Mouse (Mus musculus) neural tube, embryonic 14.5 days (tissue): ENCODE measurements at regions not wholly inside any gene's neighbourhood (a gene's known extent, or its start where the extent isn't known, plus 50 kb on each side); places are given as distances from the start of the nearest gene placed in this dataset.

ENCODE experiments used
- ATAC-seq: fragments of 200-750 bp; cut with Nextera tagmentation; 2 replicates; pipeline ENCODE4 v1.8.0; 2017; ENCODE audit warnings: low read depth, mild to moderate bottlenecking, moderate TSS enrichment, moderate library complexity
- H3K27ac ChIP-seq: fragments of 300-500 bp; sonication (generic); 2 replicates; pipeline ENCODE4 v1.5.1; 2014; ENCODE audit warnings: low read depth, mild to moderate bottlenecking, control low read depth, low read length, moderate library complexity, mixed read lengths
- H3K27me3 ChIP-seq: fragments of 300-500 bp; sonication (generic); 2 replicates; pipeline ENCODE4 v1.6.1; 2014; ENCODE audit warnings: low read length; ENCODE audit not compliant: control insufficient read depth, insufficient read depth
- H3K36me3 ChIP-seq: fragments of 300-500 bp; sonication (generic); 2 replicates; pipeline ENCODE4 v1.6.1; 2014; ENCODE audit warnings: low read length, mixed read lengths; ENCODE audit not compliant: control insufficient read depth, insufficient read depth
- H3K4me1 ChIP-seq: fragments of 300-500 bp; sonication (generic); 2 replicates; pipeline ENCODE4 v1.6.1; 2014; ENCODE audit warnings: low read length; ENCODE audit not compliant: control insufficient read depth, insufficient read depth
- H3K4me2 ChIP-seq: fragments of 300-500 bp; sonication (generic); 2 replicates; pipeline ENCODE4 v1.6.1; 2014; ENCODE audit warnings: mild to moderate bottlenecking, low read depth, low read length, control low read depth
- H3K4me3 ChIP-seq: fragments of 300-500 bp; sonication (generic); 2 replicates; pipeline ENCODE4 v1.5.1; 2014; ENCODE audit warnings: low read depth, low read length, control low read depth, mixed read lengths
- H3K9ac ChIP-seq: fragments of 300-500 bp; sonication (generic); replicated peaks from 2 replicates; pipeline ENCODE4 v1.6.1; 2014; ENCODE audit warnings: low read depth, mild to moderate bottlenecking, control low read depth, low read length, mixed read lengths
- H3K9me3 ChIP-seq: fragments of 300-500 bp; sonication (generic); 2 replicates; pipeline ENCODE4 v1.6.1; 2016; ENCODE audit warnings: low read length; ENCODE audit not compliant: control insufficient read depth
- WGBS: fragments of 180-500 bp; shearing (Covaris S2); extraction: QIAGEN DNeasy Blood & Tissue Kit; methylation state at CpG from one replicate; pipeline ENCODE4 v1.1.7; 2014; 5-methylcytosine and 5-hydroxymethylcytosine counted together

DNA sequence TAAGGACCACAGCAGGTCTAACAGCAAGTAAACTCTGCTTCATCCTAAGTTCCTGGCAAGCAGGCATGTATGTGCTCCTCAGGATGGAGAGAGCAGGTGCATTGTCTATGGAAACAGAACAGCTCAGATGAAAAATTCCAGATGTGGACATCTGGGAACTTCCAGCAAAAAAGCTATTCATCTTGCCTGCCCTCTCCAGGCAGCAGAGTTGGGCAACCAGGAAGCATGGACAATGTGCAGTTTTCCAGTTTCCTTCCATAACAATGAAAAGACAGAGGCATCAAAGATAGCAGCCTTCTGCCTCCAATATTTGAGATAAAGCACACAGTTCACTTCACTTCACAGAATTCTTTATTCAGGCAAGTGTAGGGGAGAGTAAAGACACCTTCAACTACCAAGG lies 236.7 kb downstream of the Fam49a start:
- no peak overlapping the region for H3K9ac ChIP-seq
- no peak for ATAC-seq
- H3K36me3 ChIP-seq, result no peaks in the 10 kb centered on the region
- no peak overlapping the region for H3K4me3 ChIP-seq
- H3K9me3 ChIP-seq, result no peaks in the 10 kb centered on the region
- H3K27ac ChIP-seq, result no peak overlapping the region
- H3K4me2 ChIP-seq, result no peak overlapping the region
- no peaks in the 10 kb centered on the region for H3K4me1 ChIP-seq
- H3K27me3 ChIP-seq, result no peaks in the 10 kb centered on the region

DNA sequence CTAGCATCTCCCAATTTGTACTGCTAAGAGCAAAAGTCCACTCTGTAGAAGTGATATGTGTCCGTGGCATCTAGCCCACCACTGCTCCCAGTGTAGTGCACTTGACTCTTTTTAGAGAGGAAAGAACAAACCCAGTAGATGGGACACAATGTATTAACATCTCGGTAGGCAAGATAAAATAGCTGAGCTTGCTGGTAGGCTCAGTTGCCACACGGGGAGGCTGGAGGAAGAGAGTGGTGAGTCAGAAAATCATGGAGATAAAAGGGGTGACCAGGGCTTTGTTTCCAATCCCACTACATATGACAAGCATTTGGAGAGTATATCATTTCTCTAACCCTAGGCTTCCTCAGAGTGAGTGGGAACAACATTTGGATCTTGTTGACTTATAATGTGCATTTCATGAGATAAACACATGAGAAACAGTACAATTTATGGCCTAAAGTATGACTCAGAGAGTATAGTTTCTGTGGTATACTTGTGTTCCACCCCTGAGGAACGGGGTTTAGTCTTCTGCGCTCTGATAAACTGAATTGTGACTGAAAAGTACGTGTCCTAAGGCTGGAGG lies 235.4 kb downstream of the Fam49a start:
- no peak overlapping the region for H3K9ac ChIP-seq
- 86% methylated on average over 6 of the region's 6 CpGs for WGBS
- H3K4me3 ChIP-seq, result no peak overlapping the region
- peak; percentile 45; the same call in 1 of the 2 replicates for ATAC-seq
- H3K27me3 ChIP-seq, result no peaks in the 10 kb centered on the region
- H3K9me3 ChIP-seq, result no peaks in the 10 kb centered on the region
- H3K36me3 ChIP-seq, result no peaks in the 10 kb centered on the region
- no peaks in the 10 kb centered on the region for H3K4me1 ChIP-seq
- no peak overlapping the region for H3K4me2 ChIP-seq
- H3K27ac ChIP-seq, result no peak overlapping the region

DNA sequence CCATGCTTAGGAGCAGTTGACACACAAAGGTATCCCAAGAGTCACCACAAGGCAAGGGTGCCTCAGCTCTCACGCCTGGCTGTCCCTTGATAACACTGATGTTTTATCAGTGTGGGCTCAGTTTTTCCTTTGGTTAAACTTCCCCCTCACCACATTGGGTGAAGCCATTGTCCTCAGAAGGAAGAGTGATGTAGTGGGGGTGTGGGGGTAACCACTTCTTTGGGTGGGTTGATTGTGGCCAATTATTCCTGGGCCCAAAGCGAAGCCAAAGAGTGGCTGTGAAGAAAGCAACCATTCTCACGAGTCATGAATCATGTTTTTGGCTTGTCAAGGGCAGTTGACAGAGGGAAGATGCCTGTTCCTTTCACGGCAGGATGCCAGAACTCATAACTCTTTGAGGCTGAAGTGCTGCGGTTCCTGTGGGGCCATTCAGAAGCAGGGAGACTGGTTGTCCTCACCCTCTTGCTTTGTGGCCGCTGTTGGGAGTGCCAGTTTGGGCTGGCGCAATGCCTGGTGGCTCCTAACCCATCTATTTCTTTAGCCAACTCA lies 234.7 kb downstream of the Fam49a start:
- 60% methylated on average over 7 of the region's 7 CpGs for WGBS
- ATAC-seq, result peak; percentile 73
- Histone ChIP-seq H3K9ac (no peak overlapping the region), H3K4me2 (no peak overlapping the region), H3K4me1 (no peaks in the 10 kb centered on the region), H3K36me3 (no peaks in the 10 kb centered on the region), H3K9me3 (no peaks in the 10 kb centered on the region), H3K27ac (no peak overlapping the region), H3K27me3 (no peaks in the 10 kb centered on the region), H3K4me3 (no peak overlapping the region)

- Histone ChIP-seq H3K27me3 (no peaks in the 10 kb centered on the region), H3K36me3 (no peaks in the 10 kb centered on the region), H3K9me3 (no peaks in the 10 kb centered on the region), H3K4me1 (no peaks in the 10 kb centered on the region), H3K4me3 (no peak overlapping the region), H3K27ac (no peak overlapping the region), H3K4me2 (no peak overlapping the region), H3K9ac (no peak overlapping the region)
- ATAC-seq, result no peak
- WGBS, result 83% methylated on average over 1 of the region's 1 CpGs
Observed at GRCm38 (mm10) chr12:12490173-12490572, 228.2 kb downstream of the Fam49a start.

GRCm38 (mm10) chr12:12488090-12488489 lies 226.2 kb downstream of the Fam49a start:
- no peak overlapping the region for H3K27ac ChIP-seq
- H3K9ac ChIP-seq, result no peak overlapping the region
- no peaks in the 10 kb centered on the region for H3K9me3 ChIP-seq
- H3K4me2 ChIP-seq, result no peak overlapping the region
- H3K4me1 ChIP-seq, result no peaks in the 10 kb centered on the region
- no peak for ATAC-seq
- no peaks in the 10 kb centered on the region for H3K36me3 ChIP-seq
- 82% methylated on average over 1 of the region's 1 CpGs for WGBS
- no peaks in the 10 kb centered on the region for H3K27me3 ChIP-seq
- H3K4me3 ChIP-seq, result no peak overlapping the region

- Histone ChIP-seq H3K9ac (no peak overlapping the region), H3K36me3 (no peaks in the 10 kb centered on the region), H3K27me3 (no peaks in the 10 kb centered on the region), H3K4me2 (no peak overlapping the region), H3K9me3 (no peaks in the 10 kb centered on the region), H3K27ac (no peak overlapping the region), H3K4me1 (no peaks in the 10 kb centered on the region), H3K4me3 (no peak overlapping the region)
- 97% methylated on average over 1 of the region's 1 CpGs for WGBS
- no peak for ATAC-seq
Observed at GRCm38 (mm10) chr12:12486656-12487356, 224.9 kb downstream of the Fam49a start.

DNA sequence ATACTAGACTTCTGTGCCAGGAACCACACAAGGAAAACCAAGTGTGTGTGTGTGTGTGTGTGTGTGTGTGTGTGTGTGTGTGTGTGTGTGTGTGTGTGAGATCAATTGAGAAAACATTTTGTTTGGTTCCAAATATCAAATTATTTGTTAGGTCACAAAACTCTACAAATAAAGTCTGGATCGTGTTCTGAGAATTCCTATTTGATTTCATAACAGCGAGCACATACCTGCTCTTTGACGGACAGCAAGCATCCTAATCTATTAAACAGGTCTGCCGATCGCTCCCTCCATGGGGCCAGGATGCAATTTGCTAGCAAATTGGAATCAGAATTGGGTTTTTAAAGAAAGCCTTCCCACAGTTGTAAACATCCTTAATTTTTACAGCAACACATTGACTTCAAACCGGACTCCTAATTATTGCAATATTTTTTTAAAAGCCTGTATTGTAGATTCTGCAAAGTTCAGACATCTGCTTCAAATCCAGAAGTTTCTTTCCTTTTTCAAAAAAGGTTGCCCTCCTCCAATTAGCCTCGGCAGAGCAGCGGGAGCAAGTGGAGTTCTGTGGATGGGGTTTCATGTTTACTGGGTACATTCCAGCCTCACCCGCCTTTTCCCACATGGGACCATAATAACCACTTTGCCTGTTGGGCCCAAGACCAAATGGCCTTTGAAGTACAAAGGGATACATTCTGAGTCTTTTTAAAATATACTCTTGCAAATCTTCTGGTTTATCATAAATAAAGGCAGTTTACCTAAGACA lies 223.2 kb downstream of the Fam49a start:
- H3K27me3 ChIP-seq, result no peaks in the 10 kb centered on the region
- 79% methylated on average over 9 of the region's 9 CpGs for whole genome bisulfite sequencing
- no peaks in the 10 kb centered on the region for H3K4me1 ChIP-seq
- H3K27ac ChIP-seq, result no peak overlapping the region
- H3K9ac ChIP-seq, result no peak overlapping the region
- H3K4me2 ChIP-seq, result no peak overlapping the region
- H3K36me3 ChIP-seq, result no peaks in the 10 kb centered on the region
- no peaks in the 10 kb centered on the region for H3K9me3 ChIP-seq
- ATAC-seq, result no peak
- H3K4me3 ChIP-seq, result no peak overlapping the region

GRCm38 (mm10) chr12:12480451-12480850 lies 218.5 kb downstream of the Fam49a start:
- H3K9ac ChIP-seq, result no peak overlapping the region
- H3K4me3 ChIP-seq, result no peak overlapping the region
- H3K4me1 ChIP-seq, result no peaks in the 10 kb centered on the region
- no peak overlapping the region for H3K27ac ChIP-seq
- ATAC-seq, result no peak
- H3K9me3 ChIP-seq, result no peaks in the 10 kb centered on the region
- no peak overlapping the region for H3K4me2 ChIP-seq
- no peaks in the 10 kb centered on the region for H3K27me3 ChIP-seq
- 93% methylated on average over 2 of the region's 2 CpGs for WGBS
- H3K36me3 ChIP-seq, result no peaks in the 10 kb centered on the region

GRCm38 (mm10) chr12:12452086-12452485 lies 190.1 kb downstream of the Fam49a start:
- Histone ChIP-seq H3K4me3 (no peak overlapping the region), H3K9ac (no peak overlapping the region), H3K4me1 (no peaks in the 10 kb centered on the region), H3K27me3 (no peaks in the 10 kb centered on the region), H3K9me3 (no peaks in the 10 kb centered on the region), H3K27ac (no peak overlapping the region), H3K4me2 (no peak overlapping the region), H3K36me3 (no peaks in the 10 kb centered on the region)
- ATAC-seq, result no peak
- 77% methylated on average over 2 of the region's 2 CpGs for WGBS
